Mouse (Mus musculus): Measurements from ENCODE around the gene Lmo4. TPM values are rescaled to one million over a fixed set of nuclear protein-coding genes. Genes with fewer than 3 reads are reported as not detected.

Gene Lmo4
- total and polyA plus RNA-seq, 3 experiments: 37.3 to 161 (median 48.1) TPM

GRCm38 (mm10) chr3:144151001-144151400 lies 54.0 kb downstream of the Lmo4 start:
- H3K4me3 ChIP-seq (ENCODE audit: low read depth, low read length): no peak overlapping the region
- no peaks in the 10 kb centered on the region for H3K4me1 ChIP-seq (ENCODE audit: insufficient read depth, low read depth, low read length)
- DNase-seq (ENCODE audit: low spot score) (no peak), ATAC-seq (ENCODE audit: extremely low read depth, insufficient number of reproducible peaks, low FRiP score, poor library complexity, severe bottlenecking) (no peak)
- H3K9me3 ChIP-seq (replicated peaks): no peaks in the 10 kb centered on the region
- TF ChIP-seq GATA1 (IDR thresholded peaks at IDR 0.05; ENCODE audit: borderline replicate concordance, low read length) (no peak), GATA2 (IDR thresholded peaks at IDR 0.05; ENCODE audit: borderline replicate concordance, low read depth, low read length) (no peak), TAL1 (conservative IDR thresholded peaks at IDR 0.05; ENCODE audit: low read depth, low read length) (no peak), POLR2AphosphoS5 (IDR thresholded peaks at IDR 0.05; ENCODE audit: insufficient replicate concordance, low read depth, low read length) (no peak), CTCF (IDR thresholded peaks at IDR 0.05; ENCODE audit: low read depth, low read length) (no peak)
- H3K27me3 ChIP-seq (ENCODE audit: insufficient read depth, low read length): peaks cover 2% of the 10 kb centered on the region; the same call in 1 of the 2 replicates
- H3K36me3 ChIP-seq (replicated peaks): no peaks in the 10 kb centered on the region

GRCm38 (mm10) chr3:144148234-144148633 lies 56.8 kb downstream of the Lmo4 start:
- DNase-seq (ENCODE audit: low spot score) (no peak), ATAC-seq (ENCODE audit: extremely low read depth, insufficient number of reproducible peaks, low FRiP score, poor library complexity, severe bottlenecking) (no peak)
- Histone ChIP-seq H3K36me3 (replicated peaks) (no peaks in the 10 kb centered on the region), H3K4me1 (ENCODE audit: insufficient read depth, low read depth, low read length) (no peaks in the 10 kb centered on the region), H3K27me3 (ENCODE audit: insufficient read depth, low read length) (peaks cover 2% of the 10 kb centered on the region; the same call in 1 of the 2 replicates), H3K9me3 (replicated peaks) (no peaks in the 10 kb centered on the region), H3K4me3 (ENCODE audit: low read depth, low read length) (no peak overlapping the region)
- TF ChIP-seq CTCF (IDR thresholded peaks at IDR 0.05; ENCODE audit: low read depth, low read length) (no peak), POLR2AphosphoS5 (IDR thresholded peaks at IDR 0.05; ENCODE audit: insufficient replicate concordance, low read depth, low read length) (no peak), GATA1 (IDR thresholded peaks at IDR 0.05; ENCODE audit: borderline replicate concordance, low read length) (no peak), GATA2 (IDR thresholded peaks at IDR 0.05; ENCODE audit: borderline replicate concordance, low read depth, low read length) (no peak), TAL1 (conservative IDR thresholded peaks at IDR 0.05; ENCODE audit: low read depth, low read length) (no peak)

- no peaks in the 10 kb centered on the region for H3K27me3 ChIP-seq (ENCODE audit: insufficient read depth, low read length)
- DNase-seq (ENCODE audit: low spot score): no peak
- ATAC-seq (ENCODE audit: extremely low read depth, insufficient number of reproducible peaks, low FRiP score, poor library complexity, severe bottlenecking): no peak
- H3K4me1 ChIP-seq (ENCODE audit: insufficient read depth, low read depth, low read length): no peaks in the 10 kb centered on the region
- no peak overlapping the region for H3K4me3 ChIP-seq (ENCODE audit: low read depth, low read length)
- TF ChIP-seq GATA2 (IDR thresholded peaks at IDR 0.05; ENCODE audit: borderline replicate concordance, low read depth, low read length) (no peak), GATA1 (IDR thresholded peaks at IDR 0.05; ENCODE audit: borderline replicate concordance, low read length) (no peak), POLR2AphosphoS5 (IDR thresholded peaks at IDR 0.05; ENCODE audit: insufficient replicate concordance, low read depth, low read length) (no peak), TAL1 (conservative IDR thresholded peaks at IDR 0.05; ENCODE audit: low read depth, low read length) (no peak), CTCF (IDR thresholded peaks at IDR 0.05; ENCODE audit: low read depth, low read length) (no peak)
- H3K36me3 ChIP-seq (replicated peaks): no peaks in the 10 kb centered on the region
- H3K9me3 ChIP-seq (replicated peaks): no peaks in the 10 kb centered on the region
Measured at GRCm38 (mm10) chr3:144147244-144147643, 57.8 kb downstream of the Lmo4 start.

GRCm38 (mm10) chr3:144144066-144144465 lies 61.0 kb downstream of the Lmo4 start:
- Histone ChIP-seq H3K27me3 (ENCODE audit: insufficient read depth, low read length) (no peaks in the 10 kb centered on the region), H3K36me3 (replicated peaks) (no peaks in the 10 kb centered on the region), H3K4me3 (ENCODE audit: low read depth, low read length) (no peak overlapping the region), H3K4me1 (ENCODE audit: insufficient read depth, low read depth, low read length) (no peaks in the 10 kb centered on the region), H3K9me3 (replicated peaks) (no peaks in the 10 kb centered on the region)
- no peak for TF ChIP-seq CTCF (IDR thresholded peaks at IDR 0.05; ENCODE audit: low read depth, low read length)
- TF ChIP-seq POLR2AphosphoS5 (IDR thresholded peaks at IDR 0.05; ENCODE audit: insufficient replicate concordance, low read depth, low read length): no peak
- TF ChIP-seq GATA2 (IDR thresholded peaks at IDR 0.05; ENCODE audit: borderline replicate concordance, low read depth, low read length): no peak
- no peak for TF ChIP-seq GATA1 (IDR thresholded peaks at IDR 0.05; ENCODE audit: borderline replicate concordance, low read length)
- no peak for TF ChIP-seq TAL1 (conservative IDR thresholded peaks at IDR 0.05; ENCODE audit: low read depth, low read length)
- ATAC-seq (ENCODE audit: extremely low read depth, insufficient number of reproducible peaks, low FRiP score, poor library complexity, severe bottlenecking): no peak
- DNase-seq (ENCODE audit: low spot score): no peak

GRCm38 (mm10) chr3:144142939-144143338 lies 62.1 kb downstream of the Lmo4 start:
- ATAC-seq (ENCODE audit: extremely low read depth, insufficient number of reproducible peaks, low FRiP score, poor library complexity, severe bottlenecking) (no peak), DNase-seq (ENCODE audit: low spot score) (no peak)
- no peaks in the 10 kb centered on the region for H3K4me1 ChIP-seq (ENCODE audit: insufficient read depth, low read depth, low read length)
- H3K27me3 ChIP-seq (ENCODE audit: insufficient read depth, low read length): no peaks in the 10 kb centered on the region
- TF ChIP-seq CTCF (IDR thresholded peaks at IDR 0.05; ENCODE audit: low read depth, low read length) (no peak), GATA2 (IDR thresholded peaks at IDR 0.05; ENCODE audit: borderline replicate concordance, low read depth, low read length) (no peak), GATA1 (IDR thresholded peaks at IDR 0.05; ENCODE audit: borderline replicate concordance, low read length) (no peak), TAL1 (conservative IDR thresholded peaks at IDR 0.05; ENCODE audit: low read depth, low read length) (no peak), POLR2AphosphoS5 (IDR thresholded peaks at IDR 0.05; ENCODE audit: insufficient replicate concordance, low read depth, low read length) (no peak)
- no peak overlapping the region for H3K4me3 ChIP-seq (ENCODE audit: low read depth, low read length)
- H3K36me3 ChIP-seq (replicated peaks): no peaks in the 10 kb centered on the region
- H3K9me3 ChIP-seq (replicated peaks): no peaks in the 10 kb centered on the region

GRCm38 (mm10) chr3:144141786-144142185 lies 63.2 kb downstream of the Lmo4 start:
- ATAC-seq (ENCODE audit: extremely low read depth, insufficient number of reproducible peaks, low FRiP score, poor library complexity, severe bottlenecking): no peak

More at GRCm38 (mm10) chr3:144141786-144142185, 63.2 kb downstream of the Lmo4 start:
- DNase-seq (ENCODE audit: low spot score): no peak
- Histone ChIP-seq H3K36me3 (replicated peaks) (no peaks in the 10 kb centered on the region), H3K4me3 (ENCODE audit: low read depth, low read length) (no peak overlapping the region), H3K9me3 (replicated peaks) (no peaks in the 10 kb centered on the region), H3K27me3 (ENCODE audit: insufficient read depth, low read length) (no peaks in the 10 kb centered on the region), H3K4me1 (ENCODE audit: insufficient read depth, low read depth, low read length) (no peaks in the 10 kb centered on the region)
- TF ChIP-seq POLR2AphosphoS5 (IDR thresholded peaks at IDR 0.05; ENCODE audit: insufficient replicate concordance, low read depth, low read length) (no peak), TAL1 (conservative IDR thresholded peaks at IDR 0.05; ENCODE audit: low read depth, low read length) (no peak), CTCF (IDR thresholded peaks at IDR 0.05; ENCODE audit: low read depth, low read length) (no peak), GATA1 (IDR thresholded peaks at IDR 0.05; ENCODE audit: borderline replicate concordance, low read length) (no peak), GATA2 (IDR thresholded peaks at IDR 0.05; ENCODE audit: borderline replicate concordance, low read depth, low read length) (no peak)
